Mouse (Mus musculus): ENCODE measurements around the gene Galnt3. TPM values are rescaled to one million over a fixed set of nuclear protein-coding genes. Genes with fewer than 3 reads are reported as not detected.

Galnt3 gene
- polyA plus RNA-seq, 1 experiment from 2014 or later: 0.45 TPM

GRCm38 (mm10) chr2:66148654-66149230, 23.9 kb upstream of the Galnt3 start:
- no peaks in the 10 kb centered on the region for H3K27me3 ChIP-seq (ENCODE audit: control insufficient read depth, insufficient read depth, low read length)
- no peak for DNase-seq (ENCODE audit: low spot score)
- 80% methylated on average over 10 of the region's 10 CpGs for WGBS
- no peaks in the 10 kb centered on the region for H3K4me1 ChIP-seq (ENCODE audit: control insufficient read depth, insufficient read depth, low read length)
- no peaks in the 10 kb centered on the region for H3K9me3 ChIP-seq (ENCODE audit: control insufficient read depth, low read length)
- no peak overlapping the region for H3K4me3 ChIP-seq (ENCODE audit: low read depth, low read length)
- H3K9ac ChIP-seq (ENCODE audit: low read length): no peak overlapping the region
- no peaks in the 10 kb centered on the region for H3K36me3 ChIP-seq (ENCODE audit: control insufficient read depth, insufficient read depth, low read length)
- H3K27ac ChIP-seq (ENCODE audit: low read depth, low read length): no peak overlapping the region
- H3K4me2 ChIP-seq (ENCODE audit: low read depth): no peak overlapping the region
- ATAC-seq (ENCODE audit: insufficient read depth, low FRiP score, low TSS enrichment): no peak

GRCm38 (mm10) chr2:66146473-66146872, 21.7 kb upstream of the Galnt3 start:
- Histone ChIP-seq H3K27me3 (ENCODE audit: control insufficient read depth, insufficient read depth, low read length) (no peaks in the 10 kb centered on the region), H3K27ac (ENCODE audit: low read depth, low read length) (no peak overlapping the region), H3K4me3 (ENCODE audit: low read depth, low read length) (no peak overlapping the region), H3K9me3 (ENCODE audit: control insufficient read depth, low read length) (no peaks in the 10 kb centered on the region), H3K4me2 (ENCODE audit: low read depth) (no peak overlapping the region), H3K36me3 (ENCODE audit: control insufficient read depth, insufficient read depth, low read length) (no peaks in the 10 kb centered on the region), H3K4me1 (ENCODE audit: control insufficient read depth, insufficient read depth, low read length) (no peaks in the 10 kb centered on the region), H3K9ac (ENCODE audit: low read length) (no peak overlapping the region)
- WGBS: 41% methylated on average over 4 of the region's 4 CpGs
- ATAC-seq (ENCODE audit: insufficient read depth, low FRiP score, low TSS enrichment) (no peak), DNase-seq (ENCODE audit: low spot score) (peak; percentile 14)

DNA sequence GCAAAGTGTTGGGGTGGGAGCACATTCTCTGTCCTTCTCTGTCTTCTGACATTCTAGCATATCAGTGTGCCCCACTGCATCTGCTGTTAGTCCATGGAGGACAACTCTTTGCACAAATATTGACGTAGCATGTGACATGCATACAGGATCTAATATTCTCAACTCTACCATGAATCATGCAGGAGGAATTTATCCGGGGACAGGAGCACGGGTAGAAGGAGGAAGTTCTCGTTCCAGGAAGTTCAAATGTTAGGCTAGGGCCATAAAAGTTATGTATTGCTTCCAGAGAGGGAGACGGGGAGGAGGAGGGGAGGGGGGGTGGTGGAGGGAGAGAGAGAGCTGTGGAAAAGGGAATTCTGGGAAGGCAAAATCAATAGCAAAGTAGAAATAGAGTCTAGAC, 20.0 kb upstream of the Galnt3 start:
- WGBS: 37% methylated on average over 5 of the region's 5 CpGs
- ATAC-seq (ENCODE audit: insufficient read depth, low FRiP score, low TSS enrichment): no peak
- H3K4me3 ChIP-seq (ENCODE audit: low read depth, low read length): no peak overlapping the region

DNA sequence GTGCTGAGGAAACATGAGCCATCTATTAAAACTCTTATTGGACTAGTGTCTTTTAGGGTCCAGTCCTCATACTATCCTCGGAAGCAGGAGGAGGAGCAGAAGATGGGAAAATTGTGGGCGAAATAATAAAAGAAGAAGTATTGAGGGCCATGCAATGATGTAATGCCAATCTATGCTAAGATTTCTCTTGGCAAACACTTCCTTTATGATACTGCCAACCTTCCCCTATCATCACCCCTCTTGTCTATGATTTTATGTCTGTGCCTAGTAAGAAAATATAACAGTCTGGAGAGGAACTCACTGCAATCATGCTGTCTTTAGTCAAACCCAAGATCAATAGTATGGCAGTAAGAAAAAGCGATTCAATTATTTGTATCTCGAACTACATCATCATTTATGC, 18.5 kb upstream of the Galnt3 start:
- H3K4me3 ChIP-seq (ENCODE audit: low read depth, low read length): no peak overlapping the region
- DNase-seq (ENCODE audit: low spot score): no peak
- no peaks in the 10 kb centered on the region for H3K27me3 ChIP-seq (ENCODE audit: control insufficient read depth, insufficient read depth, low read length)
- no peak overlapping the region for H3K9ac ChIP-seq (ENCODE audit: low read length)
- H3K4me2 ChIP-seq (ENCODE audit: low read depth): no peak overlapping the region
- H3K4me1 ChIP-seq (ENCODE audit: control insufficient read depth, insufficient read depth, low read length): no peaks in the 10 kb centered on the region
- H3K36me3 ChIP-seq (ENCODE audit: control insufficient read depth, insufficient read depth, low read length): no peaks in the 10 kb centered on the region
- no peak for ATAC-seq (ENCODE audit: insufficient read depth, low FRiP score, low TSS enrichment)
- no peak overlapping the region for H3K27ac ChIP-seq (ENCODE audit: low read depth, low read length)
- H3K9me3 ChIP-seq (ENCODE audit: control insufficient read depth, low read length): no peaks in the 10 kb centered on the region
- 86% methylated on average over 4 of the region's 4 CpGs for WGBS

More for the DNA sequence above, 20.0 kb upstream of the Galnt3 start:
- Histone ChIP-seq H3K36me3 (ENCODE audit: control insufficient read depth, insufficient read depth, low read length) (no peaks in the 10 kb centered on the region), H3K4me2 (ENCODE audit: low read depth) (no peak overlapping the region), H3K4me1 (ENCODE audit: control insufficient read depth, insufficient read depth, low read length) (no peaks in the 10 kb centered on the region), H3K9me3 (ENCODE audit: control insufficient read depth, low read length) (no peaks in the 10 kb centered on the region), H3K27me3 (ENCODE audit: control insufficient read depth, insufficient read depth, low read length) (no peaks in the 10 kb centered on the region), H3K27ac (ENCODE audit: low read depth, low read length) (no peak overlapping the region), H3K9ac (ENCODE audit: low read length) (no peak overlapping the region)
- no peak for DNase-seq (ENCODE audit: low spot score)

DNA sequence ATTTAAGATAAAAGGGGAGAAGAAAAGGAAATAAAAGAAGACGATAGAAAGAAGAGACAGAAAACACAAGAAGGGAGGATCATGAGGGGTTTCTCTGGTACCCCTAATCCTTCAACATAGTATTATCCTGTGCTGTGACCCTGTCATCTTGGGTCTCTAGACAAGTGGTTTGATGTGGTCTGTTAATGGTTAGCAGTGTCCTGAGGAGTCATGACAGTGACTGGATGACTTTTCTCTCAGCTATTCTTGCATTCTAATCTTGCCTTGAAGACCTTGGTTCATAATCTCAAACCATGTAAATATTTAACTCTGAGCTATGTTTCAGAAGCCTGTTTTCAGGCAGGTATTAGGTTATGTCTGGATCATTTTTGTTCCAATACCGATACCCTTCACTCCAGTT, 17.9 kb upstream of the Galnt3 start:
- ATAC-seq (ENCODE audit: insufficient read depth, low FRiP score, low TSS enrichment) (no peak), DNase-seq (ENCODE audit: low spot score) (no peak)
- Histone ChIP-seq H3K27ac (ENCODE audit: low read depth, low read length) (no peak overlapping the region), H3K9me3 (ENCODE audit: control insufficient read depth, low read length) (no peaks in the 10 kb centered on the region), H3K27me3 (ENCODE audit: control insufficient read depth, insufficient read depth, low read length) (no peaks in the 10 kb centered on the region), H3K4me1 (ENCODE audit: control insufficient read depth, insufficient read depth, low read length) (no peaks in the 10 kb centered on the region), H3K4me2 (ENCODE audit: low read depth) (no peak overlapping the region), H3K4me3 (ENCODE audit: low read depth, low read length) (no peak overlapping the region), H3K36me3 (ENCODE audit: control insufficient read depth, insufficient read depth, low read length) (no peaks in the 10 kb centered on the region), H3K9ac (ENCODE audit: low read length) (no peak overlapping the region)
- 93% methylated on average over 2 of the region's 2 CpGs for WGBS

DNA sequence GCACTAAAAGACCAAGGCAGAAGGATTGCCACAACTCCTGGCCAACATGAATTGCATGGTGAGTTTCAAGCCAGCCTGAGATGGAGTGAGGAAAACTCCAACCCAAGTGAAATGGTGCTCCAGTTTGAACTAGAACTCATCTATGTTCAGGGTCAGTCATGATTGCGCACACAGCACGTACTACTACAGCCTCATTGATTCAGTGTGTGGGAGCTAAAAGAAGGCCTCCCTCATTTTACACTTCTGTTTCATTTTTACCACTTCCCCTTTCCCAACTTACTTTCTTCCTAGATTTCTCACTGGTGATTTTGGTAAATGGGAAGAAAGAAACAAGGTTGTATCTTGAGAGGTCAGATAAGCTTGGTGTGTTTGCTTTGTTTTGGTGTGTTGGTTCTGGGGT, 17.5 kb upstream of the Galnt3 start:
- H3K36me3 ChIP-seq (ENCODE audit: control insufficient read depth, insufficient read depth, low read length): no peaks in the 10 kb centered on the region
- DNase-seq (ENCODE audit: low spot score): no peak
- no peaks in the 10 kb centered on the region for H3K4me1 ChIP-seq (ENCODE audit: control insufficient read depth, insufficient read depth, low read length)
- H3K4me3 ChIP-seq (ENCODE audit: low read depth, low read length): no peak overlapping the region
- H3K9ac ChIP-seq (ENCODE audit: low read length): no peak overlapping the region
- no peak overlapping the region for H3K27ac ChIP-seq (ENCODE audit: low read depth, low read length)
- no peaks in the 10 kb centered on the region for H3K9me3 ChIP-seq (ENCODE audit: control insufficient read depth, low read length)
- H3K27me3 ChIP-seq (ENCODE audit: control insufficient read depth, insufficient read depth, low read length): no peaks in the 10 kb centered on the region
- no peak overlapping the region for H3K4me2 ChIP-seq (ENCODE audit: low read depth)
- ATAC-seq (ENCODE audit: insufficient read depth, low FRiP score, low TSS enrichment): no peak
- 93% methylated on average over 2 of the region's 2 CpGs for WGBS

GRCm38 (mm10) chr2:66140246-66140645, 15.5 kb upstream of the Galnt3 start:
- H3K27me3 ChIP-seq (ENCODE audit: control insufficient read depth, insufficient read depth, low read length): no peaks in the 10 kb centered on the region
- H3K9me3 ChIP-seq (ENCODE audit: control insufficient read depth, low read length): no peaks in the 10 kb centered on the region
- DNase-seq (ENCODE audit: low spot score) (peak; percentile 14), ATAC-seq (ENCODE audit: insufficient read depth, low FRiP score, low TSS enrichment) (no peak)
- H3K27ac ChIP-seq (ENCODE audit: low read depth, low read length): no peak overlapping the region
- H3K4me3 ChIP-seq (ENCODE audit: low read depth, low read length): no peak overlapping the region
- H3K9ac ChIP-seq (ENCODE audit: low read length): no peak overlapping the region
- no peaks in the 10 kb centered on the region for H3K4me1 ChIP-seq (ENCODE audit: control insufficient read depth, insufficient read depth, low read length)
- WGBS: 72% methylated on average over 4 of the region's 4 CpGs
- H3K36me3 ChIP-seq (ENCODE audit: control insufficient read depth, insufficient read depth, low read length): no peaks in the 10 kb centered on the region
- no peak overlapping the region for H3K4me2 ChIP-seq (ENCODE audit: low read depth)

DNA sequence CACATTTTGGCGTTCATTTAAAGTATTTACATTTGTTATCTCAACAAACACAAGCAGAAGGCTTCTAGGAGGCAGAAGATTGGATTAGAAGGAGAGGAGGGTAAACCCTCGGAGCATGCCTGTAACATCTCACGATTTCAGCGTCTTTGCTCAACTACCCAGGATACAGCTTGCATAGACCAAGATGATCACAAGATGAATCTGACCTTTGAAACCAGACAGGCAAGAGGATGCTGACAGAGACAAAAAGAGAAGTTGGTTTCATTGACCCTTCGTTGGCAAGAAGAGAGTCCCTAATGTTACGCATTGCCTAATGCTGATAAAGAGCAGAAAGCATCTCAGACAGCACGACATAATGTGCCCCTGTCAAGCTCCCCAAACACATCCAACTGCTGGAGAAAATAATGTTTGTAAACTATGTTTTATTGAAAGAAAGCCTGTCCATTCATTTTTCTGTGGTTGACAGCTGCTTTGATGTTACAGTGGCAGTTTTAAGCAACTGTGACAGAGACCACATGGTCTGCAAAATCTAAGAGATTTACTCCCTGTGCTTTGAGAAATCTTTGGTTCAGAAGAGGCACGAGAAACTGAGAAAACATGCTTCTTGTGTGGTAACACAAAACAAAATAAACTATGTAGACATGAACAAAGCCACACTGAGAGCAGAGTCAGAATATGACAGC, 7.2 kb upstream of the Galnt3 start:
- Histone ChIP-seq H3K4me1 (ENCODE audit: control insufficient read depth, insufficient read depth, low read length) (no peaks in the 10 kb centered on the region), H3K9me3 (ENCODE audit: control insufficient read depth, low read length) (no peaks in the 10 kb centered on the region), H3K9ac (ENCODE audit: low read length) (no peak overlapping the region), H3K36me3 (ENCODE audit: control insufficient read depth, insufficient read depth, low read length) (no peaks in the 10 kb centered on the region), H3K27me3 (ENCODE audit: control insufficient read depth, insufficient read depth, low read length) (no peaks in the 10 kb centered on the region), H3K27ac (ENCODE audit: low read depth, low read length) (no peak overlapping the region), H3K4me2 (ENCODE audit: low read depth) (no peak overlapping the region), H3K4me3 (ENCODE audit: low read depth, low read length) (no peak overlapping the region)
- DNase-seq (ENCODE audit: low spot score) (no peak), ATAC-seq (ENCODE audit: insufficient read depth, low FRiP score, low TSS enrichment) (no peak)
- 76% methylated on average over 8 of the region's 8 CpGs for WGBS

- no peaks in the 10 kb centered on the region for H3K9me3 ChIP-seq (ENCODE audit: control insufficient read depth, low read length)
- no peaks in the 10 kb centered on the region for H3K36me3 ChIP-seq (ENCODE audit: control insufficient read depth, insufficient read depth, low read length)
- no peak overlapping the region for H3K4me3 ChIP-seq (ENCODE audit: low read depth, low read length)
- ATAC-seq (ENCODE audit: insufficient read depth, low FRiP score, low TSS enrichment) (no peak), DNase-seq (ENCODE audit: low spot score) (no peak)
- peaks cover 15% of the 10 kb centered on the region for H3K27me3 ChIP-seq (ENCODE audit: control insufficient read depth, insufficient read depth, low read length)
- no peak overlapping the region for H3K4me2 ChIP-seq (ENCODE audit: low read depth)
- no peaks in the 10 kb centered on the region; the same call in 1 of the 2 replicates for H3K4me1 ChIP-seq (ENCODE audit: control insufficient read depth, insufficient read depth, low read length)
- WGBS: 89% methylated on average over 2 of the region's 2 CpGs
- H3K27ac ChIP-seq (ENCODE audit: low read depth, low read length): no peak overlapping the region
- no peak overlapping the region for H3K9ac ChIP-seq (ENCODE audit: low read length)
Observed at GRCm38 (mm10) chr2:66128941-66129340, 4.1 kb upstream of the Galnt3 start.
